In genomic region chr19:31663437-31664158, GRCm38 (mm10) we compare ENCODE assay signal across 8 mouse cellular contexts.
A peak's percentile ranks its signal among the peaks of the same experiment; 100 is the strongest.
DNase-seq lines count a peak whose midpoint lies in the region; ATAC-seq and TF ChIP-seq lines count a peak whose summit lies in the region.

No protein-coding gene starts in this region.

- H3K27ac ChIP-seq in hindbrain, embryonic 13.5 days: peak overlapping the region; percentile 73
- peak overlapping the region; percentile 3; the same call in 1 of the 2 replicates for H3K27ac ChIP-seq in limb, embryonic 14.5 days (replicated peaks; ENCODE audit: low read depth, low read length)
- peak overlapping the region; percentile 64 for H3K27ac ChIP-seq in neural tube, embryonic 13.5 days (replicated peaks)

- H3K4me2 ChIP-seq in hindbrain, embryonic 13.5 days: peak overlapping the region; percentile 95
- peak overlapping the region; percentile 83 for H3K4me2 ChIP-seq in limb, embryonic 14.5 days (replicated peaks; ENCODE audit: low read depth, low read length, severe bottlenecking)
- peak overlapping the region; percentile 82 for H3K4me2 ChIP-seq in neural tube, embryonic 13.5 days

- no peak for TF ChIP-seq POLR2A in limb, embryonic 14.5 days (IDR thresholded peaks at IDR 0.05; ENCODE audit: borderline replicate concordance, extremely low read depth, insufficient read depth, insufficient read length)

- peak overlapping the region; percentile 81 for H3K9ac ChIP-seq in hindbrain, embryonic 13.5 days
- peak overlapping the region; percentile 59 for H3K9ac ChIP-seq in limb, embryonic 14.5 days (ENCODE audit: low read depth, low read length, severe bottlenecking)
- H3K9ac ChIP-seq in neural tube, embryonic 13.5 days: peak overlapping the region; percentile 69

- 6% methylated on average over 37 of the region's 39 CpGs for WGBS in hindbrain, embryonic 13.5 days
- 5% methylated on average over 39 of the region's 39 CpGs for WGBS in limb, embryonic 14.5 days
- 6% methylated on average over 39 of the region's 39 CpGs for WGBS in neural tube, embryonic 13.5 days

- peak; percentile 67 to 70 for DNase-seq in cerebellum, postnatal 10 days
- no peak for DNase-seq in cerebellum, adult 8-10 months
- peak; percentile 8 for DNase-seq in urinary bladder, postnatal 25 days (ENCODE audit: low spot score)
- DNase-seq in urinary bladder, postnatal 4 days (ENCODE audit: low spot score in 2 of 2): no peak
- DNase-seq in limb, embryonic 14.5 days (ENCODE audit: low spot score): no peak
- no peak for DNase-seq in urinary bladder, postnatal 14 days (ENCODE audit: low spot score)

- ATAC-seq in hindbrain, embryonic 13.5 days (ENCODE audit: low FRiP score): peak; percentile 89
- ATAC-seq in limb, embryonic 14.5 days (ENCODE audit: low FRiP score, low read depth): peak; percentile 78
- peak; percentile 86 for ATAC-seq in neural tube, embryonic 13.5 days (ENCODE audit: low read depth)

- no peaks in the 10 kb centered on the region for H3K9me3 ChIP-seq in hindbrain, embryonic 13.5 days
- no peaks in the 10 kb centered on the region for H3K9me3 ChIP-seq in limb, embryonic 14.5 days (ENCODE audit: control insufficient read depth, low read length)
- no peaks in the 10 kb centered on the region for H3K9me3 ChIP-seq in neural tube, embryonic 13.5 days

- peak overlapping the region; percentile 70 for H3K4me3 ChIP-seq in hindbrain, embryonic 13.5 days
- peak overlapping the region; percentile 59 for H3K4me3 ChIP-seq in limb, embryonic 14.5 days (replicated peaks; ENCODE audit: low read length)
- peak overlapping the region; percentile 56 for H3K4me3 ChIP-seq in neural tube, embryonic 13.5 days

- H3K36me3 ChIP-seq in hindbrain, embryonic 13.5 days: no peaks in the 10 kb centered on the region
- no peaks in the 10 kb centered on the region for H3K36me3 ChIP-seq in limb, embryonic 14.5 days (ENCODE audit: control insufficient read depth, insufficient read depth, low read length)
- H3K36me3 ChIP-seq in neural tube, embryonic 13.5 days: no peaks in the 10 kb centered on the region

- H3K27me3 ChIP-seq in hindbrain, embryonic 13.5 days: peaks cover 9% of the 10 kb centered on the region
- peaks cover 17% of the 10 kb centered on the region for H3K27me3 ChIP-seq in limb, embryonic 14.5 days (ENCODE audit: control insufficient read depth, insufficient read depth, low read length)
- H3K27me3 ChIP-seq in neural tube, embryonic 13.5 days: peaks cover 6% of the 10 kb centered on the region; the same call in 1 of the 2 replicates

- peaks cover 23% of the 10 kb centered on the region for H3K4me1 ChIP-seq in hindbrain, embryonic 13.5 days (replicated peaks)
- peaks cover 5% of the 10 kb centered on the region; the same call in 1 of the 2 replicates for H3K4me1 ChIP-seq in limb, embryonic 14.5 days (ENCODE audit: control insufficient read depth, insufficient read depth, low read length)
- H3K4me1 ChIP-seq in neural tube, embryonic 13.5 days (replicated peaks): peaks cover 35% of the 10 kb centered on the region

Comparison
In these comparisons a context has a peak if more than half of its experiments do, and no peak if none do; other contexts are left out.
1. DNase-seq: peak in cerebellum, postnatal 10 days (2 of 2) and urinary bladder, postnatal 25 days (single experiment); none in cerebellum, adult 8-10 months (single experiment), urinary bladder, postnatal 4 days (0 of 2), limb, embryonic 14.5 days (single experiment) and urinary bladder, postnatal 14 days (single experiment).
2. H3K27ac ChIP-seq: peak in every context shown above with its lines; median percentile 73 in hindbrain, embryonic 13.5 days; 64 in neural tube, embryonic 13.5 days; 3 in limb, embryonic 14.5 days.
3. Peak in every context shown above with its lines, with median percentiles within 50 percentile points of each other: ATAC-seq, H3K4me2 ChIP-seq, H3K4me3 ChIP-seq and H3K9ac ChIP-seq.